Mouse (Mus musculus) gastrocnemius, postnatal 10 days (tissue): ENCODE results near the gene Ghr. TPM values are rescaled to one million over a fixed set of nuclear protein-coding genes. Genes with fewer than 3 reads are reported as not detected.

ENCODE experiments used
- DNase-seq: peaks from one replicate; pipeline ENCODE4 v3.0.0; 2021; ENCODE audit warnings: mixed read lengths
- total RNA-seq, 2 experiments: library from RNA; stranded (reverse); gene quantifications; 2 replicates each; pipeline ENCODE4 v1.2.3; 2021

Ghr gene
- total RNA-seq, 2 experiments from 2014 or later = 86.7 to 88.5 TPM

- DNase-seq = no peak
Observed at GRCm38 (mm10) chr15:3536309-3536900, 46.9 kb downstream of the Ghr start.

- DNase-seq = no peak
Observed at GRCm38 (mm10) chr15:3514027-3514426, 69.3 kb downstream of the Ghr start.

GRCm38 (mm10) chr15:3512380-3512779 lies 70.9 kb downstream of the Ghr start:
- no peak for DNase-seq

- no peak for DNase-seq
Observed at GRCm38 (mm10) chr15:3511639-3512171, 71.6 kb downstream of the Ghr start.

- peak; percentile 50 for DNase-seq
Observed at GRCm38 (mm10) chr15:3509089-3509488, 74.2 kb downstream of the Ghr start.

- no peak for DNase-seq
Observed at GRCm38 (mm10) chr15:3507329-3507728, 76.0 kb downstream of the Ghr start.

GRCm38 (mm10) chr15:3504700-3505099 lies 78.6 kb downstream of the Ghr start:
- no peak for DNase-seq

GRCm38 (mm10) chr15:3501683-3502082 lies 81.6 kb downstream of the Ghr start:
- DNase-seq = no peak

GRCm38 (mm10) chr15:3499020-3499419 lies 84.3 kb downstream of the Ghr start:
- no peak for DNase-seq

- DNase-seq = no peak
Observed at GRCm38 (mm10) chr15:3497946-3498580, 85.2 kb downstream of the Ghr start.

- no peak for DNase-seq
Observed at GRCm38 (mm10) chr15:3490868-3491267, 92.4 kb downstream of the Ghr start.

GRCm38 (mm10) chr15:3490011-3490410 lies 93.3 kb downstream of the Ghr start:
- no peak for DNase-seq

- DNase-seq = no peak
Observed at GRCm38 (mm10) chr15:3489180-3489579, 94.1 kb downstream of the Ghr start.

GRCm38 (mm10) chr15:3488601-3489000 lies 94.7 kb downstream of the Ghr start:
- DNase-seq = no peak

- DNase-seq = no peak
Observed at GRCm38 (mm10) chr15:3486691-3487090, 96.6 kb downstream of the Ghr start.

GRCm38 (mm10) chr15:3485367-3485766 lies 97.9 kb downstream of the Ghr start:
- no peak for DNase-seq

- no peak for DNase-seq
Observed at GRCm38 (mm10) chr15:3483451-3483850, 99.8 kb downstream of the Ghr start.

GRCm38 (mm10) chr15:3469230-3469629 lies 114.1 kb downstream of the Ghr start:
- DNase-seq = peak; percentile 37

GRCm38 (mm10) chr15:3466608-3467007 lies 116.7 kb downstream of the Ghr start:
- DNase-seq = no peak

- peak; percentile 21 for DNase-seq
Observed at GRCm38 (mm10) chr15:3464754-3465153, 118.5 kb downstream of the Ghr start.

- DNase-seq = no peak
Observed at GRCm38 (mm10) chr15:3456543-3456942, 126.7 kb downstream of the Ghr start.

GRCm38 (mm10) chr15:3455572-3455971 lies 127.7 kb downstream of the Ghr start:
- DNase-seq = no peak

- DNase-seq = no peak
Observed at GRCm38 (mm10) chr15:3452080-3452752, 131.1 kb downstream of the Ghr start.
